Mouse (Mus musculus): Measurements from ENCODE around the gene Exoc2. TPM values are rescaled to one million over a fixed set of nuclear protein-coding genes. Genes with fewer than 3 reads are reported as not detected.

The Exoc2 gene
- total and polyA plus RNA-seq, 3 experiments, result 22.1 to 26.0 TPM; not detected in 1

- Histone ChIP-seq H3K27me3 (ENCODE audit: control insufficient read depth in 1 of 2, insufficient read depth in 2 of 2, low read length in 2 of 2) (no peaks in the 10 kb centered on the region), H3K36me3 (ENCODE audit: control insufficient read depth in 1 of 2, insufficient read depth in 2 of 2, low read length in 2 of 2) (no peaks in the 10 kb centered on the region), H3K4me3 (ENCODE audit: control insufficient read depth in 1 of 2, insufficient read depth in 1 of 2, low read depth in 2 of 2, low read length in 2 of 2) (no peak overlapping the region), H3K9me3 (replicated peaks; ENCODE audit: insufficient read depth, low read length) (no peaks in the 10 kb centered on the region), H3K4me1 (ENCODE audit: control insufficient read depth in 1 of 2, insufficient read depth in 2 of 2, low read length in 2 of 2) (no peaks in the 10 kb centered on the region), H3K27ac (ENCODE audit: control insufficient read depth, low read depth, low read length) (no peak overlapping the region), H3K79me2 (ENCODE audit: control insufficient read depth, insufficient read depth, low read length, poor library complexity) (no peaks in the 10 kb centered on the region), H3K9ac (ENCODE audit: control insufficient read depth, low read depth, low read length, poor library complexity, severe bottlenecking) (no peak overlapping the region)
- no peak for DNase-seq (ENCODE audit: low read depth, low spot score)
- TF ChIP-seq UBTF (IDR thresholded peaks at IDR 0.05; ENCODE audit: borderline replicate concordance, insufficient read depth, low read depth, low read length) (no peak), CHD1 (IDR thresholded peaks at IDR 0.05; ENCODE audit: low read depth, low read length) (no peak), MYC (IDR thresholded peaks at IDR 0.05; ENCODE audit: low read depth, low read length) (no peak), POLR2AphosphoS2 (IDR thresholded peaks at IDR 0.05; ENCODE audit: low read length) (no peak), MEF2A (IDR thresholded peaks at IDR 0.05; ENCODE audit: extremely low read depth, insufficient replicate concordance, low read depth, low read length, poor library complexity, severe bottlenecking) (no peak), MAX (IDR thresholded peaks at IDR 0.05; ENCODE audit: low read length) (no peak), CHD2 (IDR thresholded peaks at IDR 0.05; ENCODE audit: low read length) (no peak), BHLHE40 (IDR thresholded peaks at IDR 0.05; ENCODE audit: borderline replicate concordance, low read depth, low read length) (no peak), HCFC1 (IDR thresholded peaks at IDR 0.05; ENCODE audit: low read depth, low read length) (no peak), POLR2AphosphoS5 (IDR thresholded peaks at IDR 0.05; ENCODE audit: borderline replicate concordance, low read depth, low read length) (no peak), USF2 (IDR thresholded peaks at IDR 0.05; ENCODE audit: borderline replicate concordance in 1 of 2, insufficient read depth in 1 of 2, low read depth in 1 of 2, low read length in 2 of 2) (no peak), TAL1 (IDR thresholded peaks at IDR 0.05; ENCODE audit: low read length) (no peak), EP300 (IDR thresholded peaks at IDR 0.05; ENCODE audit: low read depth in 1 of 2, low read length in 2 of 2) (no peak), TBP (IDR thresholded peaks at IDR 0.05; ENCODE audit: low read depth, low read length) (no peak), RCOR1 (IDR thresholded peaks at IDR 0.05; ENCODE audit: low read depth, low read length) (no peak), USF1 (IDR thresholded peaks at IDR 0.05; ENCODE audit: low read depth, low read length) (no peak), TCF12 (IDR thresholded peaks at IDR 0.05; ENCODE audit: low read depth, low read length) (no peak), POLR2A (IDR thresholded peaks at IDR 0.05; ENCODE audit: control insufficient read depth in 1 of 2, insufficient read depth in 1 of 2, low read depth in 1 of 2, low read length in 2 of 2, poor library complexity in 1 of 2) (no peak), ZC3H11A (IDR thresholded peaks at IDR 0.05; ENCODE audit: low read depth, low read length) (no peak)
Observed at GRCm38 (mm10) chr13:31023664-31024063, 49.8 kb upstream of the Exoc2 start.

- no peak for TF ChIP-seq EP300 (IDR thresholded peaks at IDR 0.05; ENCODE audit: low read depth in 1 of 2, low read length in 2 of 2)
- TF ChIP-seq SMC3 (IDR thresholded peaks at IDR 0.05; ENCODE audit: low read depth, low read length), result no peak
- TF ChIP-seq POLR2AphosphoS2 (IDR thresholded peaks at IDR 0.05; ENCODE audit: low read length), result no peak
- TF ChIP-seq GABPA (IDR thresholded peaks at IDR 0.05; ENCODE audit: low read depth, low read length), result no peak
- no peak for TF ChIP-seq USF1 (IDR thresholded peaks at IDR 0.05; ENCODE audit: low read depth, low read length)
- no peak for TF ChIP-seq USF2 (IDR thresholded peaks at IDR 0.05; ENCODE audit: borderline replicate concordance in 1 of 2, insufficient read depth in 1 of 2, low read depth in 1 of 2, low read length in 2 of 2)
- no peak for TF ChIP-seq TAL1 (IDR thresholded peaks at IDR 0.05; ENCODE audit: low read length)
- no peak for TF ChIP-seq MAZ (IDR thresholded peaks at IDR 0.05; ENCODE audit: low read depth, low read length)
- TF ChIP-seq MYB (IDR thresholded peaks at IDR 0.05; ENCODE audit: low read depth, low read length), result no peak
- no peak for TF ChIP-seq SIN3A (IDR thresholded peaks at IDR 0.05; ENCODE audit: low read length)
- TF ChIP-seq MYC (IDR thresholded peaks at IDR 0.05; ENCODE audit: low read depth, low read length), result no peak
- no peak for TF ChIP-seq NRF1 (IDR thresholded peaks at IDR 0.05; ENCODE audit: insufficient read depth, low read depth, low read length, poor library complexity, severe bottlenecking)
- Histone ChIP-seq H3K4me3 (ENCODE audit: control insufficient read depth in 1 of 2, insufficient read depth in 1 of 2, low read depth in 2 of 2, low read length in 2 of 2) (no peak overlapping the region), H3K27me3 (ENCODE audit: control insufficient read depth in 1 of 2, insufficient read depth in 2 of 2, low read length in 2 of 2) (no peaks in the 10 kb centered on the region), H3K9me3 (replicated peaks; ENCODE audit: insufficient read depth, low read length) (no peaks in the 10 kb centered on the region), H3K36me3 (ENCODE audit: control insufficient read depth in 1 of 2, insufficient read depth in 2 of 2, low read length in 2 of 2) (no peaks in the 10 kb centered on the region), H3K4me1 (ENCODE audit: control insufficient read depth in 1 of 2, insufficient read depth in 2 of 2, low read length in 2 of 2) (no peaks in the 10 kb centered on the region), H3K27ac (ENCODE audit: control insufficient read depth, low read depth, low read length) (no peak overlapping the region), H3K9ac (ENCODE audit: control insufficient read depth, low read depth, low read length, poor library complexity, severe bottlenecking) (no peak overlapping the region), H3K79me2 (ENCODE audit: control insufficient read depth, insufficient read depth, low read length, poor library complexity) (no peaks in the 10 kb centered on the region)
- no peak for DNase-seq (ENCODE audit: low read depth, low spot score)
Observed at GRCm38 (mm10) chr13:31021927-31022326, 48.0 kb upstream of the Exoc2 start.
